Mouse (Mus musculus) c-Kit-positive CD71-positive TER-119-negative erythroid progenitor cells, embryonic 14.5 days (primary cell): Measurements from ENCODE around the gene Slc5a11.

Experiments used
- DNase-seq: peaks from one replicate; pipeline ENCODE4 v3.0.0-alpha.2; 2013; ENCODE audit warnings: low read depth

Gene Slc5a11

DNA sequence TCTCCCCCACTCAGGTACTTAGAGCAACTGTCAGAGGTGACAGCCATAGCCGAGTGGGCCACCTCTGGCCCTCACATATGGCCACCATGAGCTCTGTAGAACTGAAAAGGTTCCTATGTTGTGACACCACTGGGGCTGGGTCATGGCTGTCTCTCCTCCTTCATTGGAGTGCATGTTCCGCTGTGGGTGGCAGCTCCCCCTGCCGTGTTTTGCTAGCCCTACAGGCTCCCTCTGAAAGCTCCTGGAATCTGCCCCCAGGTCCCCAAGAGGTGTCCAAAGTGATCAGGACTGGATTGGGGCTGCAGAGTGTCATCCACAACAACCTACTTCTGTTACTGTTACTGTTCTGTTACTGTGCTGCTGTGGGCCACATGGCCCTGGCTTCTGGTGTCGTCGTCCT is 2.3 kb upstream of the Slc5a11 start:
- DNase-seq = no peak

DNA sequence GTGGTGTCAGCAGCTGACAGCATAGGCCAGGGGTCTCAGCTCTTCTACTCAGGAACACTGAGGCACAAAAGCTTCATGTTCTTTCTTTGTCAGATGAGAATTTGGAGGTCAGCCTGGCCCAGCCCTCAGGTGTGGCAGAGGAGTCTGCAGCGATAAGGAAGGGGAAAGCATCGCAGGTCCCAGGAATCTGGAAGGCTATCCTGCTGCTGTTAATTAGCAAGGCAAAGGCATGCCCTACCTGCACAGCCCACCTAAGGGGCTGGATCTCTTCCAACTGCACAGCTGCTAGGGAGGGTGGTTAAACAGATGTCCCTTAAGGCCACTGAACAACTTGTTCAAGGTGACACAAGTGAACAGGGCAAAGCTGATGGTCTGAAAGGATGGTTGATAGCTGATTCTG is 558 bp downstream of the Slc5a11 start:
- no peak for DNase-seq

DNA sequence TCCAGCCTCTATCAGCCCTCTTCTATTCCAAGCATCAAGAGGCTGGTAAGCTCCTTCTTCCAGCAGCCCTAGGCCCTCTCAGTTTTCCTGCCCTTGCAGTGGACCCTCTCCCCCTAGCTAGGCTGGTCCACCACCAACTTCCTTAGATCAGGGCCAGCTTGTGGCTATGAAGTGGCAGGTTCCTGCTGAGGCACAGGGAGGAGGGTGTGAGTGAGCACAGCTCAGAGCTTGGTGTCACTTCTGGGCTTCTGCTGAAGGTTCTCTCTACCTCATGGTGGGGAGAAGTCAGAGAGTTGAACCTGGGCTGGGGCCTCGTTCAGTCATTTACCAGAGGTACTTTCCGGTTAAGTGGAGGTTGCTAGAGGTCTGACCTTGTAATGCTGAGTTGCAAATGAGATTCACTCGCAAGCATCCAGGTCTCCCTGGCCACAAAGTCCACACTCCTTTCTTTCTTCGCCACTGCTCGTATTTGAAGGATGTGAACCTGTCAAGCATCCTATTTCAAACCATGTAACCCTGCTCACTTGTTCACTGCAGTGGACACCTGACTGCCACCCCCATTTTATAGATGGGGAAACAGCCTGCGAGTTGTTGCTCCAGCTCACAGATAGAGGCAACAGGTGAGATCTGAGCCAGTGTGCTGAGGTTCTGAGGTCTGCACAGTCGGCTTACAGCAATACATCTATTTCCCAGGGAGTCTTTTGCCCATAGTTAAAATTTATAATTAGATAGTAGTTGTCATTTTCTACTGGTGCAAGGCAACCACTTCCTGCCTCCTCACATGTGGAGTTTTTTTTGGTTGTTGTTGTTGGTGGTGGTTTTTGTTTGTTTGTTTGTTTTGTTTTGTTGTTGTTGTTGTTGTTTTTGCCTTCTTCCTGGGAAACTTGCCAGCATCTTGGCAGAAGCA is 3.1 kb downstream of the Slc5a11 start:
- DNase-seq = no peak

DNA sequence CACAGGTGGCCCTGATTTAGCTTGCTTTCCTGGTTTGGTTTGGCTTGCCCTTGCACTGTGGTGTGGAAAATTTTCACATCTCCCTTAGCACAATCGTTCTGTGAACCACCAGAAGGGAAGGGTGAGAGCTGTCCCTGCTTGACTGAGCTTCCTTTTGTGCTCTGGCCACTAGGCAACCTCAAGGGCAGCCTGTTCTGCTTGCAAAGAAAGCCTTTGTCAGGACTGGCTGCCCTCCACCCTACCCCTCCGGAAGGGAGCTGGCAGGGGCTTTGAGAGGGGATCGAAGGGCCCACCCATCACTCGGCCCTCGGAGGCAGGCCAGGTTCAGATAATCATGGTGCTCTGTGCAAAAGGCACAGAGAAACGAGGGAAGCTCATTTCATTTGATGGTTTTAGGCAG is 4.0 kb downstream of the Slc5a11 start:
- DNase-seq = no peak

DNA sequence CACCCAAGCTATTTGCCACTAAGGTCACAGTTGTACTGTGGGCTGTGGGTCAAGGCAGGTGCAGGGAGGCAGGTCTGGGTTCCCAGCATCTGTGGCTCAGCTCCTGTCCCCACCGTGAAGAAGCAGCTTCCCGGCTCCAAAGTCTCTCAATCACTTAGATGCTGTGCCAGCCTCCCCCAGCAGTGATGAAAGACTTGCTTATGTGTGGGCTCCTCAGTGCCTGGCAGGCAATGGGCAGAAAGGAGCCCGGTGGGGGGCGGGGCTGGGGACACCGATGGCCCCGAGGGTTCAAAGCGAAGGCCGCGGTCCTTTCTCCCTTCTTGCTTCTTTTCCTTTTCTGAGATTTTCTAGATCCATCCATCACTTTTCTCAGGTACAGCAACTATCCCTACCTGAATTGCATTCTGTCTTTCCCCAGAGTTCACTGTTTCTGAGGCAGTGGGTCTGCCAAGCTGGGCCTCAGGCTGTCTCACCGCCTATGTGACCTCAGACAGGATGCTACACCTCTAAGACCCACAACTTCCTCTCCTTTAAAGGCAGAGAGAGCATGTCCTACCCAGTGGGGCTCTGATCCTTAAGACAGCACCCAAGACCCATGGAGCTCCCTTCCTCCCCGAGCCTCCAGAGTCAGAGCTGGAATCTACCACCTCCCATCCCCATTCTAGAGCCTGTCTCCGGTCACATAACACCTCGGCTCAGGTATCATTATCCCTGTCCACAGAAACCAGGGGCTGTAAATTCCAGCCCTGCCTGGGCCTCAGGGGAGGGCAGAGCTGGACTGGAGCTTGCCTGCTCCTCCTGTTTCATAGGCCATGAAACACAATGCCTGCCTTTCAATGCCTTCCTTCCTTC is 5.4 kb downstream of the Slc5a11 start:
- DNase-seq = no peak

DNA sequence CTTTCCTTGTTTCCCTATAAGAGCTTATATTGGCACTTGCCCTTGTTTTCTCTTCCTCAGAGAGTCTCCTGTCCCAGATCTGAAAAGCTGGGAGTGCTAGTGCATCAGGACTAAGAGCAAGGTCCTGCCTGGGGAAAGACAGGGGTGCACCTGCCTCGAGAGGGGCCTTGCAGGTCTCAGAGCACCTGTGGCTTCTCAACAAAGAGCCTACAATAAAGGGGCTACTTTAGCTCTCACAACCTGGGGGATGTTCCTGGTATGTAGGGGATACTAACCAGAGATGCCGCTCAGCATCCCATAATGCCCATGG is 6.0 kb downstream of the Slc5a11 start:
- DNase-seq = no peak

GRCm38 (mm10) chr7:123224076-123224475 is 9.5 kb downstream of the Slc5a11 start:
- no peak for DNase-seq

- no peak for DNase-seq
Measured at GRCm38 (mm10) chr7:123225159-123225558, 10.6 kb downstream of the Slc5a11 start.

GRCm38 (mm10) chr7:123235449-123235848 is 20.9 kb downstream of the Slc5a11 start:
- peak; percentile 23 for DNase-seq

DNA sequence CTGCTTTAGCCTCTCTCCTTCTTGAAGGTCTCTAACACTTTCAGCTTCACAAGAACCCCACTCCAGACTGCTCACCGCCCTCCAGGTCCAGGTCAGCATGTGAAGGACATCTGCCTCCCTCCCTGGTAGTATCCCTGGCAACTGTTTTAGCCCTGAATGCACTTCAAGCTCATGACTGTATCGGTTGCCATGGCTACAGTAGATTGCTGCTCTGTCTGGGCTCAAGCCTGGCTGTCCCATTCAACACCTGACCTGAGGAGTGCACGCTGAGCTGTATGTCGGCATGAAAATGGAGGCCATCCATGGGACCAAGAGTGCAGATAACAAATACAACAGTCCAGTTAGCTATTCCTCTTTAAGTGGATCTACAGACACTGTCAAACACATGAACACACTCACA is 24.0 kb downstream of the Slc5a11 start:
- DNase-seq = no peak

DNA sequence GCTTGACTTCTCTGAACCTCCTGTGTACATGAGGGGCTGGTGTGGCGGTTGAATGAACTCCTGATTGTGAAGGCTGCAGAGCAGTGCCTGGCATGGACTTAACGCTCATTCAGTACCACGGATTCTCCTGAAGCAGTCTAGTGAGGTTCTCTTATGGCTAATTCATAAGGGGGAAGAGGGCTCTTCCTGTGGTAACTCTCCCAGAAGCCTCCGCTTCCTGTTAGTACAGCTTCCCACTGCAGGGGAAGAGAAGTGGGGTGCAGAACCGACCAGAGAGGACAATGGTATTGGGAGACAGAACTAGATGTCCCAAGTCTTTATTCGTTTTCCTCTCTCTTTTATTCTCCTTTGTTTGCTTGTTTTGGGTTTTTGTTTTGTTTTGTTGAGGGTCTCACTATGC is 25.5 kb downstream of the Slc5a11 start:
- no peak for DNase-seq

DNA sequence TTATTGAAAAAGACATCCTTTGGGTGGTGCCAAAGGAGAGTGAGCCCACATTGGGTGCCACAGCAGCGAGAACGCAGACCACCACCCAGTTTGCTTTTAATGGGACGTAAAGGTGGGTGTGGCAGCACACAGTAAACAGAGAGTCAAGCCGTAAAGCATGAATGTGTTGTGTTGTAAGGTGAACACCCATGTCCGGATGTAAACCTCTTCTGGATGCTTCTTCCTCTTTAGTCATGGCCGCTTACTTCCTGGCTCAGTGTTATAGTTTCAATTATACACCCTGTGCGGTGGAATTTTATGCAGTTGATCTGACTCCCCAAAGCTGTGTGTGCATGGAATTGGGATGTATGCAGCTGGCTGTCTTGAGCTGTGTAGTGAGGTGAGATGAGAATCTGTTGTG is 27.7 kb downstream of the Slc5a11 start:
- DNase-seq = no peak

GRCm38 (mm10) chr7:123244833-123245232 is 30.3 kb downstream of the Slc5a11 start:
- DNase-seq = peak; percentile 19

DNA sequence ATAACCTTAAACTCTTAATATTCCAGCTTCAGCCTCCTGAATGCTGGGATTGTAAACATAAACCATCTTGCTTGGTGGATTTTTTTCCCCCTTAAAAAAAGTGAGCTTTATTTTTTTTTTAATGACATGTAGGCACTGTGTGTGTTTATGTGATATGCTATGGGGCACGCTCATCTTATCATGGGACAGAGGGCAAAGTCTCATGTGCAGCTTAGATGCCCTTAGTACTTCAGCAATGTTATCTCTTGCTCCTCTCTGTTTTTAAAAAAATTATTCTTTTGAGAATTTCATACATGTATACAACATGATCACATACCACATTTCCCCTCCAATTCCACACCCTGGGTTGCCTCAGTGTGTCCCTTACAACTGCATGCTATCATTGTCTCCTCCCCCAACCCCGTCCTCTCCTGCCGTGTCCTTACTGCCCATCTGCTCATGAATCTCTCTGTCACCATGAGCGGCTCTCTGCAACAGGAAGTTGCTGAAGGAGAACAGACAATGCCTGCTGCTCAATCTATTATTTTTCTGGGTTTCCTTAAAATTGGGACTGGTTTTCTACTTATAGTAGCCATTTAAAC is 32.0 kb downstream of the Slc5a11 start:
- DNase-seq = peak; percentile 6

DNA sequence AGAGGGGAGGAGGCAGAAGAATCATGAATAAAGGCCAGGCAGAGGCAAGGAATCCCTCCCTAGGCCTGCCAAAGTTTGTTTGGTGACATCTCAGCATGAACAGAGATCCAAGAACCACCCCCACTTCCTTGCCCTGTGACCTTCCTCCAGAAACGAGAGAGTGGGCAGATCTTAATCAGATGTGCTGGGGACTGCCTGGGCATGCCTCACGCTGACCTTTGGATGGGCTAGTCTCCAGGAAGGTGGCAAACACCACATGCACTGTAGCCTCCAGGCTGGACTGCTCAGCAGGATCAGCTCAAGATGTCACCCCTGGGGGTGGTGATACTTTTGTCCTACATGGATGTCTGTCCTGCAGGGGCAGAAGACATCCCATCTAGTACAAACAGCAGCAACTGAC is 33.6 kb downstream of the Slc5a11 start:
- no peak for DNase-seq

DNA sequence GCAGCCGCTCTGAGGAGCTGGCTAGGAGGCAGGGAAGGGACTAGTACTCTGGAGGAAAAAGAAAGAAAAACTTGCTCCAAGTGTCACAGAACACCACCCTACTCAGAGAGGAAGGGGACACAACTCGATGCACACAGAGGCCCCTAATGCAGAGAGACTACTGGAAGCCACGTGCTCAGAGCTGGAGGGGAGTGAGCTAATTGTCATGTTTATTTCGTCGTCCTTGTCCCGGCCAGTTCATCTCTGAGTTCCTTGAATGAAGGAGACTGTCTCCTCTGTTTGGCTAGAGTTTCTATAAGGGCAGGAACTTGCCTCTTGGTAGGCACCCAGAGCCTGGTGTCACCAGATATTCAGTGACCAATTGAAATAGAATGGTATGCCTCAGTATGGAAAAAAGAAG is 36.8 kb downstream of the Slc5a11 start:
- DNase-seq = no peak

GRCm38 (mm10) chr7:123253396-123253795 is 38.8 kb downstream of the Slc5a11 start:
- no peak for DNase-seq

- DNase-seq = no peak
Measured at GRCm38 (mm10) chr7:123254196-123254970, 39.8 kb downstream of the Slc5a11 start.

- DNase-seq = no peak
Measured at GRCm38 (mm10) chr7:123258103-123258502, 43.5 kb downstream of the Slc5a11 start.

DNA sequence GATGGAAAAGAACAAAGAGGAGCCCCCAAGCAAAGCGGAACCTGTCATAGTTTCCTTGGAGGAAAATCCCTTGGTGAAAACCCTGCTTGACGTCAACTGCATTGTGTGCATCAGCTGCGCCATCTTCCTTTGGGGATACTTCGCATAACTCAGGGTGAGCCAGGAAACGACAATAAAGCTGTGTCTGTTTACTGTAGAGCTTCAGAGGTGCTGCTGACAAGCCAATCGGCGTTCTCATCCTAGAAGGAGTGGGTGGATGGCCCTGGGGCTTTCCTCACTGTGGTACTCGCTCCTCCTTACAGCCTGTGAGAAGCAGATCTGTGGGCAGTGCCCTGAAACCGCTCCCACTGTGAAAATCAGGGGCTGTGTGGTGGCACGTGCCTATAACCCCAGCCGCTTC is 58.5 kb downstream of the Slc5a11 start:
- no peak for DNase-seq

DNA sequence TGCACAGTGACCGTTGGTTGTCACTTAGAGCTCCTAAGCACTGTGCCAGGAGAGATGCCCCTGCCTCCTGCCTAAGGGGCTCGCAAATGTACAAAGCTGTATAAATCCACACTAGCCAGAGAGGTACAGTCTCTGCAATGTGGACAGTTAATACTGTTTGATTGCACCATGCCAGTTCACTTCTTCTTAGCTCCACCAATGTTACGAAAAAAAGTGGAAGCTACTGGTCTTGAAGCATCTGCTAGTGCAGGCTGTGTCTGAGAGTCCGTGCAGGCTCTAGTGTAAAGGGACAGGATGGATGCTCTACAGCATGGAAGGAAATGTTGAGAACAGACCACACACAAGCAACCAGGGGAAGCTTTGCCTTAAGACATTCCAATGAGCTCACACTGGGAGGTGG is 62.0 kb downstream of the Slc5a11 start:
- DNase-seq = no peak

DNA sequence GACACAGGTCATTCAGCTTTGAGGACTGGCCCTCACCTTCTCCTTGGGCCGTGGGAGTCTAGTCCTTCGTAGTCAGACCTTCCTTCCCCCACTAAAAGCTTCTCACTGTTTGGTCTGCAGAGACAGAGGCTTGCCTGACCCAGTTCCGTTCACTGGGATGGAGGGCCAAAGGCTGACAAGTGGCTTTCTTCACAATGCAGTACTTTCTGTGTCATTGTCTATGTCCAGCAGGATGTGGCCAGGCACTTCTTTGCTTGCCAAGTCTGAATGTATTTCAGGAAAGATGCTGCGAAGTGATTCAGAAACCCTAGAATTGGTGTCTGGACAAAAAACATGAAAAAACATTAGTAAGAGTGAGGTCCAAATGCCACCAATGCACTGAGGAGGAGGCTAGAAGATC is 65.2 kb downstream of the Slc5a11 start:
- no peak for DNase-seq
